Mouse (Mus musculus): ENCODE results near the gene Gan.

GRCm38 (mm10) chr8:117251086-117251681, 93.2 kb downstream of the Gan start:
- no peak for TF ChIP-seq ZC3H11A (IDR thresholded peaks at IDR 0.05; ENCODE audit: borderline replicate concordance, low read depth, low read length)
- TF ChIP-seq CHD2 (IDR thresholded peaks at IDR 0.05; ENCODE audit: low read depth, low read length), result no peak
- TF ChIP-seq HCFC1 (IDR thresholded peaks at IDR 0.05; ENCODE audit: borderline replicate concordance, insufficient read depth, low read length), result no peak
- TF ChIP-seq MAFK (IDR thresholded peaks at IDR 0.05; ENCODE audit: insufficient read depth, low read depth, low read length), result no peak
